Mouse (Mus musculus): ENCODE results near the gene Nmral1.

DNA sequence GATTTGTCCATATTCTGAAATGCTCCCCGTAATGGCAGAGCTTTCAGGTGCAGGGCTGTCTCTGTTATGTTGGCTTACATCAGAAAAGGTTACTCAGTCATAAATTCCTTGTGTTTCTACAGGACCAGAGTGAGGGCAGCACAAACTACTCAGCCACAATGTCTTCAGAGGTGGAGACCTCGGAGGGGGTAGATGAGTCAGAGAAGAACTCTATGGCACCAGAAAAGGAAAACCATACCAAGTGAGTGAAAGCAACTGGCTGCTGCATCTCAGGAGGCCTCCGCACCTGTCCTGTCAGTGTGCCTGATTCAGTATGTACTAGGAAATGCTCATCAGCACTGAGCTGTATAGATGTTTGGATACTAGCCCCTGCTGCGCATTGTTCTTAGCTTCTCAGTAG lies 43.3 kb upstream of the Nmral1 start:
- TF ChIP-seq CTCF (IDR thresholded peaks at IDR 0.05; ENCODE audit: low read depth) = no peak
- no peak for TF ChIP-seq EP300 (IDR thresholded peaks at IDR 0.05; ENCODE audit: low read depth)
